Mouse (Mus musculus) neutrophil, adult 83 days (primary cell): ENCODE measurements around the gene Dcst1. TPM values are rescaled to one million over a fixed set of nuclear protein-coding genes. Genes with fewer than 3 reads are reported as not detected.

ENCODE experiments used
- total RNA-seq, 2 experiments: library from RNA; stranded (reverse); gene quantifications; one replicate each; pipeline ENCODE4 v1.2.4; 2023

Gene Dcst1
- total RNA-seq, result not detected

DNA sequence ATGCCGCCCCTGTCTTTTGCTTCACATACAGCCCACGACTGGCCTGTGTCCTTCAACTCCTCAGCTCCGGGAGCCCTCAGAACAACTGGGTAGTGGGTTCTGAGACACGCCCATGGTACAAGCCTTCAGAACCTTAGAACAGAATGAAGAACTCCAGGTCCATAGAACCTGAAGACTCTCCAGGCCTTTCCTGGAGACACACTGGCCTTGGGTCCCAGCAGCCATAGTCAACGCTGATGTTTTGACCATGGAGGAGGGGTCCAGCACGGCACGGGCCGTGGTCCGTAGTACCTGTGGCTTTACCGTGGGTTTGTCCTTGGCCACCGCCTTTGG lies at the start of gene Dcst1:
Gene Dcst1 (minus strand): TSS at position 101 of the 333 bp plus-strand sequence.

DNA sequence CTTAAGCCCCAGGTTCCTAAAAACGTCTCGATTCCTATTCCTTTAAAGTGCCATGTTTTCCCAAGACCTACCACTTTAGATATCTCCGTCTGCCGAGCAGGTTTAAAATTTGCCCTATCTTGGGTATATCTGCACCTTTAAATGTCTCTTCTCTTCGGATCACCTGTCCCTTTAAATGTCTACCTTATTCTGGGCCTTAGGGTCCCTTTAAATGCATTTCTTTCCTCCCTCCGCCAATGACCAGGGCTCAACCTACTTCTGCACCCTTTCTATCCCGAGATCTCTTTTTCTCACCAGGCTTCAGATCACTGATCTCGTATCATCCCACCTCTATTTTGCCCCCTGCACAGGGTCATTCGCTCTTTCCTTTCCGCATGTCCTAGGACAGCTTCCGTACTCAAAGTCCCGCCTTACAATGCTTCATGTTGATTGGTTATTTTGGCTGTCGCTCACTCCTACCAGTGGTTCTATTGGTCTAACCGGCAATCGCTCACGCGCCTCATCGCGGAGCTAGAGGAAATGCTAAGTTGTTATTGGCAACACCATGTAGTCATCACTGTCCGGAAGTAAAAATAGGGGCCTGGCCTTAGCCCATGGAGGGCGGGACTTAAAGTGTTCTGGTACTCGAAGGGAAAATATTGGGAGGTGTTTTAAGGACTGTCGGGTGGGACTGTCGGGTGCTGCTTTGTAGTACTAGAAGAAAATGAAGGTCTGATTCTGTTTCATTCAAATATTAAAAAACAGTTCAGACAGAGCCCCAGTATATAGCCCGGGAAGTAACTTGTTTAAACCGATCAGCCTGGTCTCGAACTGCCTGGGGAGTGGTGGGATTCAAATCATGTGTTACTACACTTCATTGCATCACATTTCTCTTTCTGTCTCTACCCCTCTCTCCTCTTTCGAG lies 46.7 kb upstream of the Dcst1 start, which contains the start of gene Flad1:
Gene Flad1 (minus strand): TSS at position 381 of the 904 bp plus-strand sequence.

DNA sequence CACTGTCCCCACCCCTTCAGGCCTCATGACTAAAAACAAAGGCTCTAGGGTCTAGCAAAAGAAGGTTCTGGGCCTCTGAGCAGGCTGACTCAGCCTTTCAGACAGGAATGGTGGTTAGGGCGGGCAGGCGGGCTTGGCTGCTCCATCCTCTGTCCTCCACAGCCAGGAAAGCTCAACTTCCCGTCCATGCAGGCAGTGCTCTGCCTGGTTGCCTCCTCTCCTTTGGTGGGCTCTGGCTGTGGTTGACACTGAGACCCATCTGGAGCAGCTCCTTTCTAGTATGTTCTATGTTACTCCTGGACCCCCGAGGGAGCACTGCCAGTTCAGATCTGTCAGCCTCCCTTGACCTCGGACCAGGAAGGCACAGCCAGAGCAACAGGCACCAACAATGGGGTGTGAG lies 37.6 kb upstream of the Dcst1 start, which contains the start of gene Lenep:
Gene Lenep (minus strand): TSS at position 101 of the 400 bp plus-strand sequence.

DNA sequence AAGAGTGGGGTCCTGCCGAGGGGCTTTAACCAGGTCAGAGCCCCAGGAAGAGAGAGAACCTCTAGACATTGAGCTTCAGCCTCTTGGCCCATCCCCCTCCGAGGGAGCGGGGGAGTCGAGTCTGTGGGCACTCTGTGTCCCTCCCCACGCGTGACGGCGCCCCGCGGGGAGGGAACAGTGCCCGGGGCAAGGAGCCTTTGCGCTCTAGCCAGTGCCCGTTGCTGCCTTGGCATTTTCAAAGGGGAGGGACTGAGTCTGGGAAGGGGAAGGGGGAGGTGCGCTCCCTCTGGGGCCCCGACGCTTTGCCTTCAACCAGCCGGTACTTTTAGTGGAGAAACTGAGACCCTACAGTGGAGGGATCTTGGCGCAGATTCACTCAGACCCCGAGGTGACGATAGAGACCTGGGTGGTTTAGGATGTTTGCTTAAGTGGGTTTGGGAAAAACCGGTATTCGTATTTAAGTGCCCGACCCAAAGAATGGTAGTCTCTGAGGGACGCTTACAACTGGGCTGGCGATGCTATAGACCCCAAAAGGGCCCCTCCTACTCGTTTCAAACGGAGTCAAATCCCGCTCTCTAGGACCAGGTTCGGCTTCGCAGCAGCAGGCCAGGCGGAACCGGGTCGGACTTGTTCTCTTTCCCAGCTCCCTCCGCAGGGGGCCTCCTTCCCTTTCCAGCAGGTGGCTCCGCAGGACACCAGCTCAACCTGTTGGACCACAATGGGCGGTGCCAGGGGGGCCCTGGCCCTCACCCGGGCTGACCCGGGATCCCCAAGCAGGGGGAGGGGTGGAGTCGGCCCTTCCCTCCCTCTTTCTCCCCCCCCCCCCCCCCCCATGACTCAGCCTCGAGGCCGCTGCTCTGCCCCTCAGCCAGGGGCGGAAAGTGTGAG lies 29.2 kb upstream of the Dcst1 start, which contains the start of gene Zbtb7b:
Gene Zbtb7b (minus strand): TSS at position 771 of the 888 bp plus-strand sequence.

DNA sequence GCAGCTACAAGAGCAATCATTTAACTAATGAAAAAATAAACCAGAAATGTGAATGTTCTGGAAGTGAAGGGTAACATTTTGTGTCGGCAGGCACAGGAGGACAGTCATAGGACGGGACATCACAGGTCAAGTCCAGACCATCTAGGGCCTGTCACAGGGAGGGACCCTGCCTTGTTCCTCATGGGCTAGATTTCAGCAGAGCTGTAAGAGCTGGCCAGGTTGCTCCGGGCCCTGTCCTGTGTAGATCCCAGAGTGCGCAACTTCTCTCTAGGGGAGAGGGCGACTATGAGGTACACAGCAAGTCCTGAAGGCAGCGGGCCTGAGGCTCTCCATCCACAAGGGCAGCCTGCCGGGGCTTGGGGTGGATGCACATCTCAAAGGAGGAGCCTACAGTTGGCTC lies 3.4 kb downstream of the Dcst1 start, which contains the start of gene Dcst2:
Gene Dcst2 (plus strand): TSS at position 301 of the 400 bp plus-strand sequence.

DNA sequence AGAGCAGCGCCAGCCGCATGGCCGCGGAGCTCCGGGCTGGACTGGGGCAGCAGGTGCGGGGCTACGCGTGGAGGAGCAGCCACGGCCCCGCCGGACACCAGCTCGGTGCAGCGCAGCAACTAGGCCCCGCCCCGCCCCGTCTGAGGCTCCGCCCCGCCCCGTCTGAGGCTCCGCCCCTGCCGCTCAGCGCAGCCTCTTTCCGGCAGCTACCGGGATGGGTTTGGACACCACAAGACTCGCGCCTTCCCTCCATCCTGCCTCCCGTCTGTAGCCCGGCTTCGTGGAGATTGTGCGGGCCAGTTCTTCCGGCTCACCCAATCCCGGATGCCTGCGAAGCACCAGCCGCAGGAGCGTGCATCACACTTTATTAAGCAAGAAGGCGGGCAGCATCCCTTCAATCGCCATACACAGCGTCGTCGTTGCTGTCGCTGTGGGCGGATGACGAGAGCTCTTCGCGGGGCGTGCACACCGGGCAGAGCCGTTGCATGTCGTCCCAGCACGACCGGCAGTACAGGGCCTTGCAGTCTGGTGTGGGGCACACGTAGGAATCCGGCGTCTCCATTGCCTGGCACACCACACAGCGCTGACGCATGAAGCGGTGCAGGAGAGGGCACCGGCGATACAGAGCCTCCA lies 15.1 kb downstream of the Dcst1 start, which contains the start of gene Adam15:
Gene Adam15 (minus strand): TSS at position 128 of the 633 bp plus-strand sequence.

DNA sequence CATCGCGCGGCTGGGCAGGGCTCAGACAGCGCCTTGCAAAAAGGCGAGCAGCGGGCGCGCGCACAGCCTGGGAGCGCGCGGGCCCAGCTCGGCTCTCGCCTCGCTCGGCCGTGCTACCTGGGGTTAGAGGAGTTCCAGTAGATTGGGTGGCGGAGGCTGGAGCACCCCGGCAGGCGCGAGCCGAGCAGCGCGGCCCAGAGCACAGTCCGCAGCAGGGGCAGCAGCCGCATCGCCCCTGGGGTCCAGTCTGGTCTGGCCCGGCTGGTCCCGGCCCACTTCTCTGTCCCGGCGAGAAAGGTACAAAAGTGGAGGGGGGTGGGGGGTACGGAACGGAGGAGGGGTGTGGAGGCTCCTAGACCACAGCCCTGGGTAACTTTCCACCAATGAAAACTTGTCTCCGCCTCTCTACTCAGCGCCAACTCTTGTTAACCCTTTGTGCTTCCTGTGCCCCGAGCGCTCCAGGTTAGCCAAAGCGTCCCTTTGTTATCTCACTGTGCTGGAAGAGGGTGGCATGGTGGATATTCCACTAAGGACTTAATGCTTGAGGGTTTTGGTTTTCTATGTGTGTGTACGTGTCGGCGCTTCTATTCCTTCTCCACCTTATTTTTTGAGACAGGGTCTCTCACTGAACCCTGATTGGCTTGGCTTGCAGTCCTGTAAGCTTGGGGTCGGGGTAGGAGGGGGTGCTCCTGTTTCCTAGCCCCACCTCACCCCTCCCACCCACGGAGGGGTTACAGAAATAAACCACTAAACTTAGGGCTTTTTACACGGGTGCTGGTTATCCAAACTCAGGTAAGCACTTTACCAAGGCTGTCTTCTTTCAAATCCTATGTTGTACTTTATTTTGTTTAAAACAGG lies 27.1 kb downstream of the Dcst1 start, which contains the start of gene Efna4:
Gene Efna4 (minus strand): TSS at position 308 of the 858 bp plus-strand sequence.

DNA sequence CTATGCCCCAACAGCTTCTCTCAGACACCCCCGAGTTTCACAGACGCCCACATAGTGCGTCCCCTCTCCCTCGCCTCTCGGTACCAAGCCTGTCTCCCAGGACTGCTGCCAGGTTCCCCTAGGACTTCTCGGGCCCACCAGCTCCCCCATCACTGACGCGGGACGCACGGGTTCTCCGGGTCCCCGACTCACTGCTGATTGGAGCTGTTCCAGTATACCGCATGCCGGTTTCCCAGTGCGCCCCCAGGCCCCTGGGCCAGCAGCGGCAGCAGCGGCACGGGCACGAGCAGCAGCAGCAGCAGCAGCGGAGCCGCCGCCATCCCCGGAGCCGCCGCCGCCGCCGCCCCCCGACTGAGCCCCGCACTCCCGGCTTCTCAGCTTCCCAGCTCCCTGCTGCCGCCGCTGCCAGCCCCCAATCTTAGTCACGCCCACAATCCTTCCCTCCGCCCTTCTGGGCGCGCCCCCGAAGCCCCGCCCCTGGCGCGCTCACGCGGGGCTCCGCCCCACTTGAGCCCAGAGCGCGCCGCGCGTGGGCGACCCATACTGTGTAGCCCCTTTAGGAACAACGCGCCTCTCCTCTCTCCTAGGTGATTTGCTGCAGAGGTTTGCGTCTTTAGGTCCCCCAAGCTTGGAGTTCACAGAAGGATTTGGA lies 42.4 kb downstream of the Dcst1 start, which contains the start of gene Efna3:
Gene Efna3 (minus strand): TSS at position 452 of the 652 bp plus-strand sequence.

Other genes with a start within 250 kb of the Dcst1 start
- 10 to 100 TPM; 14.9 to 33.6 TPM for gene Pklr, start 229.1 kb downstream of the Dcst1 start, total RNA-seq
- gene Hcn3, start 205.1 kb downstream of the Dcst1 start, total RNA-seq, result not detected
- gene Clk2, start 200.5 kb downstream of the Dcst1 start, total RNA-seq, result 10 to 100 TPM; 52.8 to 53.7 TPM
- 10 to 100 TPM; 45.9 to 51.1 TPM for gene Scamp3, start 187.8 kb downstream of the Dcst1 start, total RNA-seq
- gene Fam189b, start 182.1 kb downstream of the Dcst1 start, total RNA-seq, result 1 to 10 TPM; 4.8 to 7.0 TPM
- gene Gba, start 162.3 kb downstream of the Dcst1 start, total RNA-seq, result 10 to 100 TPM; 59.9 to 64.3 TPM
- gene Thbs3, start 150.1 kb downstream of the Dcst1 start, total RNA-seq, result 1 to 10 TPM in 1 of 2 experiments, under 1 TPM in 1; 0.68 to 1.4 TPM
- gene Mtx1, start 138.2 kb downstream of the Dcst1 start, total RNA-seq, result 10 to 100 TPM; 44.5 to 57.2 TPM
- not detected for gene Muc1, start 136.2 kb downstream of the Dcst1 start, total RNA-seq
- gene Krtcap2, start 119.3 kb downstream of the Dcst1 start, total RNA-seq, result 10 to 100 TPM; 68.3 to 70.2 TPM
- gene Trim46, start 118.9 kb downstream of the Dcst1 start, total RNA-seq, result under 1 TPM; 0.44 to 0.61 TPM
- 10 to 100 TPM; 42.5 to 56.9 TPM for gene Dpm3, start 105.9 kb downstream of the Dcst1 start, total RNA-seq
- gene Slc50a1, start 94.7 kb downstream of the Dcst1 start, total RNA-seq, result 10 to 100 TPM; 24.1 to 29.6 TPM
- not detected for gene Efna1, start 84.1 kb downstream of the Dcst1 start, total RNA-seq
- gene Efna3, start 42.3 kb downstream of the Dcst1 start, total RNA-seq, result not detected
- not detected for gene Efna4, start 27.2 kb downstream of the Dcst1 start, total RNA-seq
- gene Adam15, start 15.3 kb downstream of the Dcst1 start, total RNA-seq, result 100 to 1,000 TPM; 119 to 125 TPM
- gene Dcst2, start 3.3 kb downstream of the Dcst1 start, total RNA-seq, result under 1 TPM in 1 of 2 experiments, not detected in 1; 0.15 TPM
- gene Zbtb7b, start 29.5 kb upstream of the Dcst1 start, total RNA-seq, result 100 to 1,000 TPM; 136 to 149 TPM
- gene Lenep, start 37.5 kb upstream of the Dcst1 start, total RNA-seq, result not detected
- 10 to 100 TPM; 13.8 to 17.9 TPM for gene Flad1, start 46.6 kb upstream of the Dcst1 start, total RNA-seq
- 10 to 100 TPM; 45.4 to 57.0 TPM for gene Cks1b, start 53.1 kb upstream of the Dcst1 start, total RNA-seq
- 100 to 1,000 TPM; 114 to 119 TPM for gene Shc1, start 53.2 kb upstream of the Dcst1 start, total RNA-seq
- gene Pygo2, start 65.0 kb upstream of the Dcst1 start, total RNA-seq, result 10 to 100 TPM; 36.1 to 46.3 TPM
- gene Pbxip1, start 71.5 kb upstream of the Dcst1 start, total RNA-seq, result 100 to 1,000 TPM; 136 to 147 TPM
- gene Pmvk, start 89.3 kb upstream of the Dcst1 start, total RNA-seq, result 1 to 10 TPM; 9.1 to 9.9 TPM
- under 1 TPM; 0.13 to 0.26 TPM for gene Kcnn3, start 154.9 kb upstream of the Dcst1 start, total RNA-seq